Mouse (Mus musculus) erythroblast, embryonic 14.5 days (primary cell): ENCODE results near the gene Cd63.

Source experiments
- GATA1 ChIP-seq: IDR thresholded peaks from 2 replicates; pipeline ENCODE4 v1.6.1; 2012; ENCODE audit warnings: low read length, inconsistent platforms, mixed read lengths
- TAL1 ChIP-seq: IDR thresholded peaks from 3 replicates; pipeline ENCODE4 v1.6.1; 2012; ENCODE audit warnings: low read length, inconsistent platforms, mixed read lengths

GRCm38 (mm10) chr10:128931441-128931840 is 30.7 kb downstream of the Cd63 start:
- TF ChIP-seq GATA1, result no peak
- no peak for TF ChIP-seq TAL1
